Mouse (Mus musculus): ENCODE results near the gene Nae1. TPM values are rescaled to one million over a fixed set of nuclear protein-coding genes. Genes with fewer than 3 reads are reported as not detected.
A peak's percentile ranks its signal among the peaks of the same experiment; 100 is the strongest.

Nae1 gene
- total and polyA plus RNA-seq, 2 experiments, result 7.3 to 30.1 TPM

- Histone ChIP-seq H3K4me3 (ENCODE audit: insufficient read depth, low read depth, low read length) (no peak overlapping the region), H3K79me2 (ENCODE audit: control insufficient read depth, insufficient read depth, low read length) (peaks cover 9% of the 10 kb centered on the region; the same call in 1 of the 2 replicates), H3K9ac (ENCODE audit: low read depth, low read length) (no peak overlapping the region), H3K4me1 (ENCODE audit: control insufficient read depth, insufficient read depth, low read length) (peaks cover 4% of the 10 kb centered on the region), H3K36me3 (ENCODE audit: control insufficient read depth, insufficient read depth, low read length) (peaks cover 2% of the 10 kb centered on the region; the same call in 1 of the 2 replicates), H3K27me3 (ENCODE audit: control insufficient read depth, insufficient read depth, low read length) (0 out of 2 replicates have a peak, but pooled peaks cover 1% of the 10 kb centered on the region), H3K27ac (replicated peaks; ENCODE audit: insufficient read depth, low read depth, low read length) (no peak overlapping the region)
- DNase-seq (ENCODE audit: extremely low read depth, low read depth, low spot score), result no peak
- 86% methylated on average over 4 of the region's 4 CpGs for WGBS
- TF ChIP-seq POLR2A (IDR thresholded peaks at IDR 0.05; ENCODE audit: extremely low read depth, insufficient read depth, low read length), result no peak
- TF ChIP-seq CTCF (IDR thresholded peaks at IDR 0.05; ENCODE audit: low read depth, low read length), result no peak
These were observed 1.6 kb upstream of the Nae1 start for GRCm38 (mm10) chr8:104536028-104536427.

- TF ChIP-seq POLR2A (IDR thresholded peaks at IDR 0.05; ENCODE audit: extremely low read depth, insufficient read depth, low read length), result no peak
- no peak for TF ChIP-seq CTCF (IDR thresholded peaks at IDR 0.05; ENCODE audit: low read depth, low read length)
These were observed 941 bp upstream of the Nae1 start for GRCm38 (mm10) chr8:104535378-104535777.

GRCm38 (mm10) chr8:104534779-104535141 lies 323 bp upstream of the Nae1 start:
- 5% methylated on average over 9 of the region's 9 CpGs for WGBS
- TF ChIP-seq CTCF (IDR thresholded peaks at IDR 0.05; ENCODE audit: low read depth, low read length) (no peak), POLR2A (IDR thresholded peaks at IDR 0.05; ENCODE audit: extremely low read depth, insufficient read depth, low read length) (no peak)
- DNase-seq (ENCODE audit: extremely low read depth, low read depth, low spot score), result no peak
- H3K4me3 ChIP-seq (ENCODE audit: insufficient read depth, low read depth, low read length), result peak overlapping the region; percentile 97
- peaks cover 5% of the 10 kb centered on the region; the same call in 1 of the 2 replicates for H3K36me3 ChIP-seq (ENCODE audit: control insufficient read depth, insufficient read depth, low read length)
- no peaks in the 10 kb centered on the region for H3K27me3 ChIP-seq (ENCODE audit: control insufficient read depth, insufficient read depth, low read length)
- H3K79me2 ChIP-seq (ENCODE audit: control insufficient read depth, insufficient read depth, low read length), result peaks cover 9% of the 10 kb centered on the region; the same call in 1 of the 2 replicates
- H3K4me1 ChIP-seq (ENCODE audit: control insufficient read depth, insufficient read depth, low read length), result peaks cover 2% of the 10 kb centered on the region; the same call in 1 of the 2 replicates
- H3K27ac ChIP-seq (replicated peaks; ENCODE audit: insufficient read depth, low read depth, low read length), result peak overlapping the region; percentile 71
- peak overlapping the region; percentile 84 for H3K9ac ChIP-seq (ENCODE audit: low read depth, low read length)

More at GRCm38 (mm10) chr8:104535378-104535777, 941 bp upstream of the Nae1 start:
- peaks cover 9% of the 10 kb centered on the region; the same call in 1 of the 2 replicates for H3K79me2 ChIP-seq (ENCODE audit: control insufficient read depth, insufficient read depth, low read length)
- H3K27me3 ChIP-seq (ENCODE audit: control insufficient read depth, insufficient read depth, low read length), result no peaks in the 10 kb centered on the region
- H3K4me1 ChIP-seq (ENCODE audit: control insufficient read depth, insufficient read depth, low read length), result peaks cover 2% of the 10 kb centered on the region
- WGBS, result 5% methylated on average over 7 of the region's 7 CpGs
- DNase-seq (ENCODE audit: extremely low read depth, low read depth, low spot score), result peak; percentile 74
- H3K4me3 ChIP-seq (ENCODE audit: insufficient read depth, low read depth, low read length), result peak overlapping the region; percentile 75
- H3K27ac ChIP-seq (replicated peaks; ENCODE audit: insufficient read depth, low read depth, low read length), result peak overlapping the region; percentile 71
- H3K9ac ChIP-seq (ENCODE audit: low read depth, low read length), result peak overlapping the region; percentile 84
- peaks cover 2% of the 10 kb centered on the region; the same call in 1 of the 2 replicates for H3K36me3 ChIP-seq (ENCODE audit: control insufficient read depth, insufficient read depth, low read length)

- TF ChIP-seq CTCF (IDR thresholded peaks at IDR 0.05; ENCODE audit: low read depth, low read length), result no peak
- H3K4me3 ChIP-seq (ENCODE audit: insufficient read depth, low read depth, low read length), result peak overlapping the region; percentile 97
- H3K4me1 ChIP-seq (ENCODE audit: control insufficient read depth, insufficient read depth, low read length), result peaks cover 2% of the 10 kb centered on the region; the same call in 1 of the 2 replicates
- peak overlapping the region; percentile 88 for H3K9ac ChIP-seq (ENCODE audit: low read depth, low read length)
- H3K27me3 ChIP-seq (ENCODE audit: control insufficient read depth, insufficient read depth, low read length), result no peaks in the 10 kb centered on the region
- H3K27ac ChIP-seq (replicated peaks; ENCODE audit: insufficient read depth, low read depth, low read length), result no peak overlapping the region
- H3K36me3 ChIP-seq (ENCODE audit: control insufficient read depth, insufficient read depth, low read length), result peaks cover 9% of the 10 kb centered on the region
- H3K79me2 ChIP-seq (ENCODE audit: control insufficient read depth, insufficient read depth, low read length), result peaks cover 9% of the 10 kb centered on the region; the same call in 1 of the 2 replicates
- WGBS, result 13% methylated on average over 7 of the region's 7 CpGs
- no peak for DNase-seq (ENCODE audit: extremely low read depth, low read depth, low spot score)
These were observed 886 bp downstream of the Nae1 start for GRCm38 (mm10) chr8:104533551-104533950.

- Histone ChIP-seq H3K9ac (ENCODE audit: low read depth, low read length) (no peak overlapping the region), H3K27me3 (ENCODE audit: control insufficient read depth, insufficient read depth, low read length) (no peaks in the 10 kb centered on the region), H3K4me1 (ENCODE audit: control insufficient read depth, insufficient read depth, low read length) (no peaks in the 10 kb centered on the region)
These were observed 4.8 kb downstream of the Nae1 start for GRCm38 (mm10) chr8:104529671-104530070.

GRCm38 (mm10) chr8:104517872-104518271 lies 16.6 kb downstream of the Nae1 start:
- H3K4me1 ChIP-seq (ENCODE audit: control insufficient read depth, insufficient read depth, low read length), result no peaks in the 10 kb centered on the region
- peaks cover 55% of the 10 kb centered on the region for H3K36me3 ChIP-seq (ENCODE audit: control insufficient read depth, insufficient read depth, low read length)
- no peak overlapping the region for H3K4me3 ChIP-seq (ENCODE audit: insufficient read depth, low read depth, low read length)
- DNase-seq (ENCODE audit: extremely low read depth, low read depth, low spot score), result no peak
- no peaks in the 10 kb centered on the region for H3K27me3 ChIP-seq (ENCODE audit: control insufficient read depth, insufficient read depth, low read length)
- WGBS, result 80% methylated on average over 5 of the region's 5 CpGs
- TF ChIP-seq POLR2A (IDR thresholded peaks at IDR 0.05; ENCODE audit: extremely low read depth, insufficient read depth, low read length), result no peak
- no peak for TF ChIP-seq CTCF (IDR thresholded peaks at IDR 0.05; ENCODE audit: low read depth, low read length)
- no peak overlapping the region for H3K9ac ChIP-seq (ENCODE audit: low read depth, low read length)
- no peaks in the 10 kb centered on the region for H3K79me2 ChIP-seq (ENCODE audit: control insufficient read depth, insufficient read depth, low read length)
- no peak overlapping the region for H3K27ac ChIP-seq (replicated peaks; ENCODE audit: insufficient read depth, low read depth, low read length)

More at GRCm38 (mm10) chr8:104529671-104530070, 4.8 kb downstream of the Nae1 start:
- peaks cover 9% of the 10 kb centered on the region; the same call in 1 of the 2 replicates for H3K79me2 ChIP-seq (ENCODE audit: control insufficient read depth, insufficient read depth, low read length)
- TF ChIP-seq CTCF (IDR thresholded peaks at IDR 0.05; ENCODE audit: low read depth, low read length) (no peak), POLR2A (IDR thresholded peaks at IDR 0.05; ENCODE audit: extremely low read depth, insufficient read depth, low read length) (no peak)
- DNase-seq (ENCODE audit: extremely low read depth, low read depth, low spot score), result no peak
- 97% methylated on average over 6 of the region's 6 CpGs for WGBS
- peaks cover 32% of the 10 kb centered on the region for H3K36me3 ChIP-seq (ENCODE audit: control insufficient read depth, insufficient read depth, low read length)
- no peak overlapping the region for H3K4me3 ChIP-seq (ENCODE audit: insufficient read depth, low read depth, low read length)
- no peak overlapping the region for H3K27ac ChIP-seq (replicated peaks; ENCODE audit: insufficient read depth, low read depth, low read length)
